Mouse (Mus musculus) skeletal muscle tissue, adult 2 months (tissue): ENCODE measurements at regions not wholly inside any gene's neighbourhood (a gene's known extent, or its start where the extent isn't known, plus 50 kb on each side); places are given as distances from the start of the nearest gene placed in this dataset.

Source experiments
- DNase-seq: peaks from one replicate; pipeline ENCODE4 v3.0.0-alpha.2; 2012; ENCODE audit warnings: low read depth, low spot score

GRCm38 (mm10) chr2:167878255-167878865, 53.5 kb upstream of the Ptpn1 start:
- DNase-seq = no peak

- DNase-seq = no peak
These were observed 54.5 kb upstream of the Ptpn1 start for GRCm38 (mm10) chr2:167877254-167877870.

- DNase-seq = no peak
These were observed 59.4 kb upstream of the Ptpn1 start for GRCm38 (mm10) chr2:167872507-167872906.

- DNase-seq = no peak
These were observed 61.7 kb upstream of the Ptpn1 start for GRCm38 (mm10) chr2:167870153-167870552.

- no peak for DNase-seq
These were observed 65.1 kb upstream of the Ptpn1 start for GRCm38 (mm10) chr2:167866751-167867150.

- no peak for DNase-seq
These were observed 66.3 kb upstream of the Ptpn1 start for GRCm38 (mm10) chr2:167865525-167865924.

- DNase-seq = no peak
These were observed 67.2 kb upstream of the Ptpn1 start for GRCm38 (mm10) chr2:167864672-167865071.

GRCm38 (mm10) chr2:167864228-167864627, 67.6 kb upstream of the Ptpn1 start:
- DNase-seq = no peak

GRCm38 (mm10) chr2:167863616-167864015, 68.2 kb upstream of the Ptpn1 start:
- no peak for DNase-seq

- DNase-seq = no peak
These were observed 70.7 kb upstream of the Ptpn1 start for GRCm38 (mm10) chr2:167861178-167861520.

- DNase-seq = peak; percentile 97
These were observed 71.2 kb upstream of the Ptpn1 start for GRCm38 (mm10) chr2:167860457-167861177.

- no peak for DNase-seq
These were observed 72.3 kb upstream of the Ptpn1 start for GRCm38 (mm10) chr2:167859575-167859974.

GRCm38 (mm10) chr2:167858346-167858745, 73.5 kb upstream of the Ptpn1 start:
- no peak for DNase-seq

- no peak for DNase-seq
These were observed 73.9 kb upstream of the Ptpn1 start for GRCm38 (mm10) chr2:167857911-167858310.

- no peak for DNase-seq
These were observed 74.9 kb upstream of the Ptpn1 start for GRCm38 (mm10) chr2:167856920-167857475.

- no peak for DNase-seq
These were observed 75.8 kb upstream of the Ptpn1 start for GRCm38 (mm10) chr2:167856020-167856419.

- DNase-seq = no peak
These were observed 77.8 kb upstream of the Ptpn1 start for GRCm38 (mm10) chr2:167854060-167854459.

GRCm38 (mm10) chr2:167853411-167853821, 78.4 kb upstream of the Ptpn1 start:
- DNase-seq = peak; percentile 87

GRCm38 (mm10) chr2:167852582-167852981, 79.3 kb upstream of the Ptpn1 start:
- peak; percentile 65 for DNase-seq

GRCm38 (mm10) chr2:167851216-167851896, 80.5 kb upstream of the Ptpn1 start:
- DNase-seq = peak; percentile 91

GRCm38 (mm10) chr2:167849999-167850552, 81.8 kb upstream of the Ptpn1 start:
- DNase-seq = peak; percentile 84
